Mouse (Mus musculus) MEL (cell line): ENCODE results near the gene Sgms1.
A peak's percentile ranks its signal among the peaks of the same experiment; 100 is the strongest.

Experiments
- CTCF ChIP-seq, 3 experiments: IDR thresholded peaks in 2 of 3; conservative IDR thresholded peaks in 1 of 3; 2 replicates each; pipeline ENCODE4 v1.5.1; 2011 to 2012; ENCODE audit warnings: low read length in 3 of 3, low read depth in 2 of 3, mild to moderate bottlenecking in 2 of 3, improper control_type of control experiment in 1 of 3, inconsistent platforms in 1 of 3, mixed read lengths in 1 of 3, moderate library complexity in 1 of 3; ENCODE audit not compliant: control insufficient read depth in 1 of 3, insufficient read depth in 1 of 3, poor library complexity in 1 of 3, severe bottlenecking in 1 of 3
- EP300 ChIP-seq, 2 experiments: IDR thresholded peaks; 2 replicates each; pipeline ENCODE4 v1.6.1; 2011; ENCODE audit warnings: improper control_type of control experiment in 2 of 2, low read length in 2 of 2, low read depth in 1 of 2, mild to moderate bottlenecking in 1 of 2
- JUND ChIP-seq: IDR thresholded peaks from 2 replicates; pipeline ENCODE4 v1.6.1; 2011; ENCODE audit warnings: low read depth, mild to moderate bottlenecking, improper control_type of control experiment, low read length
- MAX ChIP-seq: IDR thresholded peaks from 2 replicates; pipeline ENCODE4 v1.6.1; 2011; ENCODE audit warnings: low read length, improper control_type of control experiment
- MAZ ChIP-seq: IDR thresholded peaks from 2 replicates; pipeline ENCODE4 v1.6.1; 2012; ENCODE audit warnings: low read depth, mild to moderate bottlenecking, inconsistent platforms, low read length, improper control_type of control experiment
- MEF2A ChIP-seq: IDR thresholded peaks from 2 replicates; pipeline ENCODE4 v1.6.1; 2014; ENCODE audit warnings: low read depth, mild to moderate bottlenecking, inconsistent platforms, low read length, improper control_type of control experiment; ENCODE audit not compliant: poor library complexity, insufficient replicate concordance, severe bottlenecking; ENCODE audit errors: extremely low read depth
- POLR2A ChIP-seq, 2 experiments: IDR thresholded peaks; 2 replicates each; pipeline ENCODE4 v1.6.1; 2011 to 2012; ENCODE audit warnings: low read length in 2 of 2, mild to moderate bottlenecking in 2 of 2, control low read depth in 1 of 2, improper control_type of control experiment in 1 of 2, low read depth in 1 of 2, moderate library complexity in 1 of 2; ENCODE audit not compliant: control insufficient read depth in 1 of 2, insufficient read depth in 1 of 2, poor library complexity in 1 of 2
- POLR2AphosphoS2 ChIP-seq: IDR thresholded peaks from 2 replicates; pipeline ENCODE4 v1.6.1; 2011; ENCODE audit warnings: low read length, improper control_type of control experiment
- ZMIZ1 ChIP-seq: IDR thresholded peaks from 2 replicates; pipeline ENCODE4 v1.6.1; 2012; ENCODE audit warnings: low read depth, mild to moderate bottlenecking, inconsistent platforms, low read length, improper control_type of control experiment, moderate library complexity

DNA sequence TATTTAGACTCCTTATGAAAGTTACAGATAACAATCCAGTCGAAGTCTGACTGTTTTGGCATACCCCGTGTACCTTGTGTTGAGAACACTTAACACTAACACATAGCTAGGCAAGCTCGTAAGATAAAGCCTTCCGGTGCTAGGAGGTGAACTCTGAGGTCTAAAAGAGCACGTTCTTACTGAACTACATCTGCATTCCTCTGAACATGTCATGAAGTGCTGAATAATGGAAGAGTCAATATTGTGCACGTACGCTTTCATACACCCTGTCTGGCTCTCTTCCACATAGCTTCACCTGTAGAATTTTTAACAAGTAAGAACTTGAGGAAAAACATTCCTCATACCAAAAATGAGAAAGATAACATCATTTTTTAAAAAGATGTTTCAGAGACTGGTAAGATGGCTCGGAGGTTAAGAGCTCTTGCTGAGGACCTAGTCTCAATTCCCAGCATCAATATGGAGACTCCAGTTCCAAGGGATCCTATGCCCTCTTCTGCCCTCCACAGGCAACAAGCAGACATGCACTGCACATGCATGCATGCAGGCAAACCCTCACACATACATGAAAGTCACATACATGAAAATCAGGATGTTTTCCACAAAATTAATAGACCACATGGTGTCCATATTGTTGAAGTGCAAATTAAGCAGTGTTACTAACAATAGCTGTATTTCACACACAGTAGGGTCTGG is 4.4 kb upstream of the Sgms1 start:
- TF ChIP-seq ZMIZ1 (no peak), CTCF (IDR thresholded peaks at IDR 0.05 in 2 of 3, conservative IDR thresholded peaks at IDR 0.05 in 1 of 3; ENCODE audit: control insufficient read depth in 1 of 3, insufficient read depth in 1 of 3, low read depth in 2 of 3, low read length in 3 of 3, poor library complexity in 1 of 3, severe bottlenecking in 1 of 3) (peak; percentile 21 to 32 (median 23); a peak in 4 of 6 replicates), POLR2A (IDR thresholded peaks at IDR 0.05; ENCODE audit: control insufficient read depth in 1 of 2, insufficient read depth in 1 of 2, low read depth in 1 of 2, low read length in 2 of 2, poor library complexity in 1 of 2) (no peak), EP300 (IDR thresholded peaks at IDR 0.05; ENCODE audit: low read depth in 1 of 2, low read length in 2 of 2) (no peak), MAZ (no peak), MAX (no peak), MEF2A (no peak), POLR2AphosphoS2 (no peak), JUND (no peak)
